Mouse (Mus musculus): ENCODE data around the gene Slc24a3.

- TF ChIP-seq CTCF (IDR thresholded peaks at IDR 0.05; ENCODE audit: low read depth), result no peak
- TF ChIP-seq EP300 (IDR thresholded peaks at IDR 0.05; ENCODE audit: low read depth), result no peak
Measured at GRCm38 (mm10) chr2:145353801-145354200, 186.2 kb downstream of the Slc24a3 start.

All from liver, embryonic 14.5 days (tissue).